Mouse (Mus musculus) naive thymus-derived CD4-positive, alpha-beta T cell, adult 2 months (primary cell): ENCODE data around the gene Slc15a3.

Experiments used
- DNase-seq: peaks from one replicate; pipeline ENCODE4 v3.0.0-alpha.2; 2011; ENCODE audit warnings: low read depth

Gene Slc15a3

DNA sequence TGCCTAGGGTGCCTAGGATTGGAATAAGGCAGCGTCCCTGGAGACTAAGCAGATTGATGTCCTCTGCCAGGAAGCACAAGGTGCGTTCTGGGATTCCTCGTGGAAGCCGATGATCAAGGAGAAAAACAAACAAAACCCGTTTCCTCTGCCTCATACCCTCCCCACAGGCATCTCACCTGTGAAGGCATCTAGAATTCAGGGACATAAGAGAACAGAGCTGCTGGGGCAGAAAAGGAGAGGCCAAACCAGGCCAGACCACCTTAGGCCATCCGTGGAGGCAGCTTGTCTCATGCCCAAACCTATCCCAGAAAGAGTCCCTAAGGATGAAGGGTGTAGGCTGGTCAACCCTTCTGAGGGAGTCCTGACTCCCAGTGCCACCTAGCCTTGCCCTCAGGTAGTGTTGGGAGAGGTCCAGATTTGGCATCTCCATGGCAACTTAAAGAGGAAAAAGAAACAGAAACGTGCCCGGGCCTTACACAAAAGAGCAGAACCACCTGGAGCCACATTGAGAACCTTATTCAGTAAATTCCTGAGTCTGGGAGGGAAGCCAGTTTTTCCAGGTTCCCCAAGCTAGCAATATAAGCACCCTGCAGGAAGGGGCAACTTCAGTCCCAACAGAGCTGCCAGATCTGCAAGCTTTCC is 30.5 kb downstream of the Slc15a3 start, which contains the start of gene Tmem132a:
TSS of gene Tmem132a (minus strand) at position 55 of the 642 bp plus-strand sequence.
- peak; percentile 7 for DNase-seq

DNA sequence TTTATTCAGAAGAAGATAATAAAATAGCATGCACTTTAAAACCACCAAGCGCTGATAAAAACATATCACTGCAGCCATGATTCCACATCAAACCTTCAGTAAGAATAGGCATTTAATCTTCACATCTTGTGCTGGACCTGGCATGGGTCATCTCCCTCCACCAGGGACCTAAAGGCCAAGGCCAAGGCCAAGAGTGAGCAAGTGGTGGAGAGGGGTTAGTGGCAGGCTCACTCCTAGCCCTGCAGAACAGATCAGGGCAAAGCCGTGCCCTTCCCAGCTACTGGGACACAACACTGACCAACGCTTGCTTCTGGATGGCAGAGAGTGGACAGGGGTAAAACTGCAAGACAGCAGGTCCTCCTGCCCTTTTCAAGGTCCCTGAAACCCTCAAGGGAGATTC is 31.1 kb downstream of the Slc15a3 start:
- no peak for DNase-seq

DNA sequence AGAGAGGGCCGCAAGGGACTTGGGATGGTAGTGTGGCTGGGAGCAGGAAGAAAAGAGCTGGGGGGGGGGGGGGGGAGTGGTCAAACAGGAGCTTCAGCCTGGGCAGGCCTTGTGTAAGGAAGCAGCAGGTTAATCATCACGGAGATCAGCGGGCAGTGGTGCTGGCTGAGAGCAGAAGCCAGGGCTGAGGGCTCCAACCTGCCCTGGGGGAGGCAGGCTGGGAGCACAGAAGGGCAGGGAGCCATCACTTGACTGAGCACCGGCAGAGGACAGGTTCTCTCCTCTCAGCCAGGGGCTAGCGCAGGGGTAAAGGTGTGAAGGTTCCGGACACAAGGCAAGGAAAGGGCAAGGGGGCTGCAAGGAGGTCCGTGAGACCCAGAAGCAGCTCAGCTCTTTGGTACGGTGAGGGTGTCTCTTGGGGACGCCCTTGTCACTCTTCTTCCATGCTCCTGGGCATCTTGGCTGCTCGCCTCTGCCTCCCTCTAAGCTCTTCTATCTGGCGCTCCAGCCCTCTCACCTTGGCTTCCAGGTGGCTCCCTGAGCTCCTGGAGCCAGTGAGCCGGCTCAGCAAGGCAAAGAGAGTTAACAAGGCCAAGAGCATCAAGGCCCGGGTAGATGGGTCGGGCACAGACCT is 31.9 kb downstream of the Slc15a3 start:
- DNase-seq, result no peak

DNA sequence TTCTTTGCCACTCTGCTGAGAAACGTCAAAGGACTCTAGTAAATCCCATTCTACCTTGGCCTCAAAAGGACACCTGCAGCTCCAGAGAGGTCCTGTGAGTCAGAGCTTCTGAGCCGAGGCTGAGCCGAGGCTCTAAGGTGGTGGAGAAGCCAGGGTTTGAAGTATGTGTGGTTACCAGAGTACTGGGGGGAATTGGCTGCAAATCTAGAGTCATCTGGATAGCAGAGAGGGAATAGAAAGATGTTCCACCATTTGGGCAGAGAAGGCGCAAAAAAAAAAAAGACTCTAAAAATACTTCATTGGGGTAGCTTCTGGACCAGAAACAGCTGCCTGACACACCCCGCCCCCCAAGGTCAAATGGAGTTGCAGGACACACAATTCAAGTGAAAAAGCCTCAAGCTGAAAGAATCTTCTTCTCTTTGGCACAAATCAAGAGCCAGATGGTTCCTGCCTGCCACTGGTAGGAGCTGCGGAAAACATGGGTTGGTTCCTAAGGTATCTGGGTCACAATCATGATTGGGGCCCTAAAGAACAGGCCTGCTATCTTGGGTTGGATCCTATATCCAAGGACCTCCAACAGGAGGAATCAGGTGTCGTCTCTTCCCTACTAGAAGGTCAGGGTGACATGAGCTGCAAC is 38.8 kb downstream of the Slc15a3 start:
- no peak for DNase-seq

DNA sequence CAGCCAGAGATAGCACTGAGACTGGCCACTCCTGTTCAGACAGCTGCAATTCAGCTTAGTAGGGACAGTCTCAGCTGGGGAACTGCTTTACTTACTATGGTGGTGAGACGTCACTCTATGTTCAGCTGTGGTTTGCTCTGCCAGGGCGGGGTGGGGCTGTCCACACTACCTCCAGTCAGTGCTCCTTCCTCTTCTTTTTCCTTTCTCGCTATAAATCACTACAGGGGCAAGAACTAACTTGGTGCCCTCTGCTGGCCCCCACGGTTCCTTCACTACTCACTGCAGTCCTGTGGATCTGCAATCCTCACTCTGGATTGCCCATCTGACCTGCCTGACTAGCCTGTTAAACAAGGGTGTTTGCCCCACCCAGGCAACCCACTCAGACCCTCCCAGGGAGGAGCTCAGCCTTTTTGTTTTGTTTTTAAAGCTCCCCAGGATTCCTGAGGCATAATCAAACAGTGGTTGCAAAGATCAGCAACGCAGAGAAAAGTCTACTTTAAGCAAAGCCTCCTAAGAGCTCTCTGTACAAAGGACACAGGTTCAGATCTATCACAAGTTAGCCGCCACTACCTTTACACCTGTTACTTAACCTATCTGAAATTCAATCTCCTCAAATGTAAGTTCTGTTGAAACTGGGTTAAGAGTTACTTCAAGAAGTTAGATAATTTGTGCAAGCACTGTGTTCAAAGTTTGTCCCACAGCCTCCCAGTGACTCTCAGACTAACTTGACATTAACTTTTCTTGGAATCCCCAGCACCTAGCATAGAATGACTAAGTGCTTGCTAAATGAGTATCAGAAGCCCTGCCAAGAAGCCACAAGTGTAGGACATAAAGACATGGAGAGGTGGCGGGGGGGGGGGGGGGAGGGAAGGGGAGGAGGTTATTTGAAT is 40.8 kb downstream of the Slc15a3 start:
- DNase-seq, result peak; percentile 82

DNA sequence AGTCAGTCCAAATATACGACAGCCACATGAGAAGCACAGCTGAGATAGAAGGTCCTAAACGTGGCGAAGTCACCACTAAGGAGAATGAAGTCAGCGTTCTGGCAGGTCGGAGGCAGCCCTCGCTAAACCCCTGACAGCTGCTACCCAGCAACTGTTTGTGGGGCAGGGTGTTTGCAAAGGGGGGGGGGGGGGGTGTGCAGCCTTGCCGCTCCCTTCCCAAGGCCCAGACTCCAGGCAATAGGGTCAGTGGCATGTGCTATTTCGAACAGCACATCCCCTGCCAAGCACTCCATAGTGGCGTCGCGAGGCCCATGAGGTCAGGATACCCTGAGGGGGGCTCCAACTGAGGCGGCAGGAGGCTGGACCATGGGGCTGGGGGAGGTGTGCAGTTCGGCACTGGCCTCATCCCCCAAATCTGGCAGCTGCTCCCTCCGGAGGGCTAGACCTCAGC is 41.5 kb downstream of the Slc15a3 start:
- no peak for DNase-seq

DNA sequence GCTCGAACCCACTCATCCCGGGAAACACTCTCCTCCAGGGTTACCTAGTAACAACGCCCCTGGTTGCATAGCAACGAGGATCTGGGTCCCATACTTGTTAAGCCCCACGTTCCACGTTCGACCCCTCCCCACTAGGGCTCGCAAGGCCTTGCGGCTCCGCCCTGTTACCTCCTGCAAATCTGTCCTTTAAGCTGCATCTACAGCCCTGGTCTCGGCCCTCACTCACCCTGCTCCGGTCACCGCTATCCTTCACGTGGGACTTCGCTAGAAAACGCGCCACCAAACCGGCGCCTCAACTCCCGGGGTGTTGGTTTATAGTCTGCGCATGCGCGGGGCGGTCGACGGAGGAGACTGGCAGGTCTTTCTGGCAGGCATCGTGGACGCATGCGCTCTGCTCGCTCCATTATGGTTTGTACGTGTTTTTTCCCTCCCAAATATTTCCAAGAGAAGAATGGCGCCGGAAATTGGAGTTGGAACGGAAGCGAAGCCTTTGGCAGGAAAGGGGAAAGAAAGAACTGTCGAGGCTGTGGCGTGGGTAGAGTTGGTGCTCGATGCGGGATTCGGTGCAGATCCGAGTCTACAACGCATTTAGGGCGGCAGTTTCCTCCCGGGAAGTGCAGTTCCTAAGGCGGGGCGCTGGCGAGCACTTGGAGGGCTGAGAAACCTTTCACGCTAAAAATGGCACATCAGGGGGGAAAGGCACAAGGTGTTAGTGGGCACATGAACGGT is 42.1 kb downstream of the Slc15a3 start, which contains the start of gene Tmem109:
TSS of gene Tmem109 (minus strand) at position 576 of the 729 bp plus-strand sequence.
- peak; percentile 95 for DNase-seq

DNA sequence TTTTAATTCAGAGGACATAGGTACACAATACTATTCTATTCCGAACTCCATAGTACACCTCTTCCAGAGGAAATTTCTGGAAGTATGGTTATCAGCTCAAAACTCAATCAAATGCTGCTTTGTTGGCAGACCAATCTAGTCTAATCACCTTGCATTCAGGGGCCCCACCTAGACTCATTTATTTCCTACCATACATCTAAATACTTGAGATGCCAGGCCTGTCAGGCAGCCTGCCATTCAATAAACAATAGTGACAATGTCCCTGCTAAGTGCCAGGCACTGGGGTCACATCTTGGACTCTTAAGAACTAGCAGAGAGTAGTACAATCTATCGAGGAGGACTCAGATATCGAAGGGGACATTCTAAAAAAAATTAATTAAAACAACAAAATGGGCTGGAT is 52.7 kb downstream of the Slc15a3 start:
- no peak for DNase-seq

DNA sequence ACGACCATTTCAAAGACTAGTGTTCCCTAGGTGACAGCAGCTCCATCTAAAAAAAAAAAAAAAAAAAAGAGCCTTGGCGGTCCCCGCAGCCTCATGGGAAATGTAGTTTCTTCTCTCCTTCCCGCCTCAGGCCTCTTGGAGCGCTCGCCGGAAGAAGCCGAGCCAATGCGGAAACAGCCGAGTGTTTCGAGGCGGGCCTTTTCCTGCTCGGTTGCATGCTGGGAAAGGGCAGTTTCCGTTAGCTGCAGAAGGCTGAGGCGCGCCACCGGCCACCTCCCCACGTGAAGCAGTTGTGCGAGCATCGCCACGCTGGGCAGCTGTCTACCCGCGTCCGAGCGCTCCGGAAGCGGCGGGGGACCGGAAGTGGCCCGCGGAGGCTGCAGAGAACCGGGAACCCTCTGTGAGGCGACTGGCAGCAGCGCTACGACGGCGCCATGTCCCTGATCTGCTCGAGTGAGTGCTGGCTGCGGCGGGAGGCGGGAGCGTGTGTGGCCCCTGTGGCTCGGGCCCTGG is 55.5 kb downstream of the Slc15a3 start, which contains the start of gene Prpf19:
TSS of gene Prpf19 (plus strand) at position 216 of the 513 bp plus-strand sequence.
- DNase-seq, result peak; percentile 97

DNA sequence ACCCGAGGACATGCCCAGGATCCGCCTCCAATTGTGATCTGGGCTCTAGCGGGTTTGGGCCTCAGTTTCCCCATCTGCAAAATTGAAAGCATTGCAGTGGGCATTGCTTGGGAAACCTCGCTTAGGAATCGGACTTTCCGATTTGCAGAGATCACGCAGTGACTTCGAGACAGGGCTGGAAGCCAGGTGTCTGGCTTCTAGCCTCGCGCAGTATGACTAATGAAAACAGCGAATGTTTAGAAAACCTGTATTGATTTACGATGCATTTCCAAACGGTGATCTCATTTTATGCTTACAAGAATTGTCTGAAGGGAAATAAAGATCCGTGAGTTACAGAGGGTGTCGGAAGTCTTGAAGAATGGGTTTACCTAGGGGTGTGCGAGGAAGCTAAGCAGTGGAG is 56.2 kb downstream of the Slc15a3 start:
- DNase-seq, result no peak

DNA sequence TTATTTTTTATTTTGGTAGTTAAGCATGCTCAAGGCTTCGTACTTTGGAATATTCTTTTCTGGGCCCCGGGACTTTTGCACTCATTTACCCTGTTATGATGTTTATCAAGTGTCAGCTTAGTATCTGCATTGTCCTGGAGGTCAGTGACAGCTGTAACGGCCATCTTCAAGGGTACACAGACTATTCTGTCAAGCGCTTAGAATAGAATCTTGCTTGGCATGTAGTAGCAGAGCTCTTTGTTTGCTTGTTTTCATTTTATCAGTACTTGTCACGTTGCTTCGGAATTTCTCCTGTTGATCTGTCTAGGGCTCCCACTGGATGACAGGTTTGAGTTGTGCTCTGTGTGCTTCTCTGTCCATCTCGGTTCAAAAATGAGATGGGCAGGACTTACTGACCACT is 57.3 kb downstream of the Slc15a3 start:
- DNase-seq, result no peak

DNA sequence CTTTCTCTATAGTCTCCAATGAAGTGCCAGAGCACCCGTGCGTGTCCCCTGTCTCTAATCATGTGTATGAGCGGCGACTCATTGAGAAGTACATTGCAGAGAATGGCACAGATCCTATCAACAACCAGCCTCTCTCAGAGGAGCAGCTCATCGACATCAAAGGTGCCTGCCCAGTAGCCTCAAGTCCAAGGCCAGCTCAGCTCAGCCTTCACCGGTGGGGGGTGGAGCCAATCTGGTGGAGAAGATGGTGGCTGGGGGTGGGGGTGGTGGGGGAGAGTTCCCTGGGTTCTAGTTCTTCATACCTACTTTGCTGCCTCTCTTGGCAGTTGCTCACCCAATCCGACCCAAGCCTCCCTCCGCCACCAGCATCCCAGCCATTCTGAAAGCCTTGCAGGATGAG is 58.0 kb downstream of the Slc15a3 start:
- DNase-seq, result no peak

DNA sequence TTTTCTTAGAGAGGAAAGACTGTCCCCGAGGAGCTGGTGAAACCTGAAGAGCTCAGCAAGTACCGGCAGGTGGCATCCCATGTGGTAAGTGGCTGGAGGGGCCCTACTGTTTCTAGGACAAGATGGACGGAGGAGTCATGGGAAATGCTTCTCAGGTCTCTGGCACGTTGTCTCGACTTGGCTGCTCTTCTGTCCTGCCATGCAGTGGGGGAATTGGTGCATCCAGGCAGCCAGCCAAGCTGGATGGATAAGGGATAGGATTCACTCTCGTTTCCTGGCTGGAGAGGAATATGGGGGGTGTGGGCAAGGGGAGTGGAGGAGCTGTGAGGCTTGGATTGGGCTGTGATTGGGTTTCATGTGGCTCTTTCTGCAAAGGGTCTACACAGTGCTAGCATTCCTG is 60.8 kb downstream of the Slc15a3 start:
- no peak for DNase-seq

DNA sequence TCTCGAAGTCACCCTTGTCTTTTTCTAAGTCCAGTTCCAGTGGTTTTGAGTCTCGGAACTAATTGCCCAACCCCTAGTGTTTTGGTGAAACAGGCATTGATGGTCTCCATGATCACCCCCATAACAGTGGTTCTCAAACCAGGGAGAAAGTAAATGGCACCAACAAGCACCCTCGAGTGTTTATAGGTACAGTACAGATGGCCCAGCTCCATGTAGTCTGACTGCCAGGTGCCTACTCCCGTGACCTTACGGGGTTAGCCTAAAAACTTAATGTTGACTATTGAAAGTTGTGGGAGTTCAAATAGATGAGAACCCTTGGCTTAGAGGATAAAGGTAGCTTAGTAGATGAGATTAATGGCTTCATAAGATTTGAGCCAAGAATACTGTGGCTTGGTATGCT is 61.5 kb downstream of the Slc15a3 start:
- no peak for DNase-seq

DNA sequence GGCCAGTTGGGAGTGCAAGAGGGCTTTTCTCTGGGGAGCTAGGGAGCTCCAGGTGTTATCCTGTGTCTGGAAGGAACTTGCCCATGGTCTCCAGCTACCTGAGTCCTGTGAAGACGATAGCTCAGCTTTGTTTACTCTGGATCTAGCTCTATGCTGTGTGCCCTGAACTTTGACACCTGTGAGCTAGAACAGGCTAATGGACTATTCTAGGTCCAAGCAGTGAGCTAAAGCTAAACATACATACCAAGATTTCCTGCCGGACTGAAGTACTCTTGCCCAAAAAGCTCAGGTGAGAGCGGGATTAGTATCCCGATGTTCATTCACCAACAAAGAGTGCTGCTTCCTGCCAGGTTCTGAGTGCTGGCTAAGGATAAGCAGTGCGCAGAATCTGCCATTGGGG is 65.0 kb downstream of the Slc15a3 start:
- no peak for DNase-seq

DNA sequence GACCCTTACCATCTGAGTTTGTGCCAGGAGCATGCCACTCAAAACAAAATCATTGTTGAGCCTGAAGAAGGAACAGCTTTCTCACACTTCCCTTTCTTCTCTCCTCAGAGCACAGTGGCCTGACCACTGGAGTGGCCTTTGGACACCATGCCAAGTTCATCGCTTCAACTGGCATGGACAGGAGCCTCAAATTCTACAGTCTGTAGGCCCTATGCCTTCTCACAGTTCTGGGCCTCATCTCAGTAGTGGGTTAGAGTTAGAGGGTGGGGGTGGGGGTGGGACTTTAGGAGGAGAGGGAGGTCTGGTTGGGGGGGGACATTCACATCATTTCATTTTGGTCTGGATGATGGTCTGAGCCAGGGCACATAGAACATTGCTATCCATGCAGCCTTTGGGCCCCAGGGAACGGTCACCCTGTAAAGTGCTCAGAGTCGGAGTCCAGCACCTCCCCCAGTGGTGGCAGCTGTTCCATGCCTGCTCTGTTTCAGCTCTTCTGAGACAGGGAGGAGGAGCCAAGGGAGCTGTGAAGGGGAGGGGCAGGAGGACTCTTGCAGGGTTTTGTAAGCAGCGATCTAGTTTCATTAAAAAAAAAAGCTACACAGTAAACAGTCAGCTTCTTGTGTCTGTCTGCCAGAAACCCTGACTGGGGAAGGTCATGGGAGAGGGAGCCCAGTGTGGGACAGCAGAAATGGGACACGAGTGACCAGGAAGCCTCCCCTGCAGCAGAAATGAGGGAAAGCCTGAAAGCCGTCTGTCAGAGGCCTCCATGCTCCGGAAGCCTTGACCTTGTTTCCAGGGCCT is 65.6 kb downstream of the Slc15a3 start:
- no peak for DNase-seq

DNA sequence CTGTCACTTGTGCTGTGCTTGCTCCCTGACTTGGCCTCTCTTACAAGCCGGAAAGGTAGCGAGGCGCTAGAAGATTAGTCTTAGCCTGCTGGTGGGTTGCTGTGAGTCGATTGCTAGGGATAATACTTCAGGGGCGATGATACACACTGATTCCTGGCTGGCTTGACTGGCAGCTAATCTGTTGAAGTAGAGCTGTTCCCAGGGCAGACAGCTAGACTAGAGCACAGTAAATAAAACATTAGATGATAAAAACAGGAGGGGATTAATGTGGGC is 66.1 kb downstream of the Slc15a3 start:
- DNase-seq, result no peak

DNA sequence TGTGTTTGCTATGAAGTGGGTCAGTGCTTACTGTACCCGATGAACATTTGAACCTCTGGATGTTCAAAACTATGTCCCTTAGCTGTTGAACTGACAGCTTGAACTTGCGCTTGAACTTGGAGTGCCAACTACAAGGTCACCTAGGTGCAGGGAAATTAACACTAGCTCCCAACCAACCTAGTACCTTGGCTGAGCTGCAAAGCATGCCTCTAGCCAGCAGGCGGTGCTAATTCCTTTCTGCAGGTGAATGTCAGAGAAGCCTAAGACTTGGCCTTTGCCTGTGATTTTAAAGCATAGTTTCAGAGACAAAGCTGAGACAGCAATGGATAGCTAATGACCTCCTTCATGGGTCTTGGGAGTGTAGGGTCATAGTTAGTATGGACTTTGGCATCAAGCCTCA is 68.4 kb downstream of the Slc15a3 start:
- peak; percentile 63 for DNase-seq
